In the genomic region with DNA sequence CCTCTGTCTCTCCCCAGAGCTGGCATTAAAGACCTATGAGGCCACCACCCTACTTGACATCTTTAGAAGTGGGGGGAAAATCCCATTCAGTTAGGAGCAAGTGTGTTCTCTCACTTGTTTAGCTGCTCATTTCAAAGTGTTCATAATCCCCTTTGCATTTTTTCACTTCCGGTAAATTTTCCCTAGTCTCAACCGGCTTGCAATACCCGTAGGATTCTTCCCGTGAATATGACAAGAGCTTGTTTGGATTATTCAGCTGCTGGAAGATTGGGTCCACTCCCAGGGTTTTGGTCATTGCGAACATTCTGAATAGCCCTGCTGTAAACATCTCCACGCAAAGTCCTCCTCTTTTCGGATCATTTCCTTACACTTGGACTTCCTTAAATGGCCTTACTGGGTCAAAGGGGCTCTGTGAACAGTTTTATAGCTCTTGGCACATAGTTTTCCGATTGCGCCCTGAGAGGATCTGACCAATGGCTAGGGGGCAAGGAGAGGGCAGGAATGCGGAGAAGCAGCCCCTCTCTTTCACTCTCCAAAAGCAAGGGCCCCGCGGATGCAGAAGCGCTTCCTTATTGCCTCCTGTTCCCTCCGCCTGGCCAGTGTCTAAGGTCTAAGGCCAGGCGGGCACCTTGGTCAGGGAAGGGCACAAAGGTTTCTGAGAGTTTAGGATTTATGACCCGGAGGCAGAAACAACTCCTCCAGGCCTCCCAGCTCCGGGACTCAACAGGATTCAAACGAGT, we compare ENCODE assay signal across 8 mouse cellular contexts. TPM values are rescaled to one million over a fixed set of nuclear protein-coding genes. Genes with fewer than 3 reads are reported as not detected.
DNase-seq lines count a peak whose midpoint lies in the region; ATAC-seq and TF ChIP-seq lines count a peak whose summit lies in the region.

No protein-coding gene starts in this region.

- no peak for TF ChIP-seq CTCF in heart, adult 2 months (IDR thresholded peaks at IDR 0.05)

- H3K79me2 ChIP-seq in heart, adult 2 months (replicated peaks; ENCODE audit: control insufficient read depth, insufficient read depth, low read length), result no peaks in the 10 kb centered on the region

- in situ Hi-C loops in ES-E14 (cut with MboI; ENCODE audit: low sequenced_read_pairs in 2 of 2, unreplicated experiment in 2 of 2), result no loop called here

- peak overlapping the region; percentile 95 for H3K27ac ChIP-seq in heart, adult 2 months
- H3K27ac ChIP-seq in ES-E14 (ENCODE audit: insufficient read depth, low read depth, low read length, poor library complexity, severe bottlenecking), result peak overlapping the region; percentile 89
- peak overlapping the region; percentile 92 for H3K27ac ChIP-seq in liver, embryonic 13.5 days
- peak overlapping the region; percentile 91 for H3K27ac ChIP-seq in neural tube, embryonic 11.5 days (ENCODE audit: low read depth, low read length)

- peak; percentile 69 for ATAC-seq in granulocyte monocyte progenitor cell, adult 5-6 weeks (replicated peaks; ENCODE audit: poor library complexity, severe bottlenecking)
- ATAC-seq in liver, embryonic 13.5 days (ENCODE audit: low read depth), result no peak
- no peak for ATAC-seq in neural tube, embryonic 11.5 days (ENCODE audit: insufficient read depth, low FRiP score, low TSS enrichment)

- peak overlapping the region; percentile 94 for H3K9ac ChIP-seq in heart, adult 2 months (ENCODE audit: low read depth, low read length)
- peak overlapping the region; percentile 95 for H3K9ac ChIP-seq in ES-E14 (ENCODE audit: insufficient read depth, low read depth, low read length, poor library complexity, severe bottlenecking)
- peak overlapping the region; percentile 97 for H3K9ac ChIP-seq in liver, embryonic 13.5 days
- peak overlapping the region; percentile 91 for H3K9ac ChIP-seq in neural tube, embryonic 11.5 days (ENCODE audit: low read length)

- H3K4me3 ChIP-seq in heart, adult 2 months, result peak overlapping the region; percentile 53
- peak overlapping the region; percentile 92 to 95 for H3K4me3 ChIP-seq in ES-E14 (ENCODE audit: insufficient read depth in 1 of 2, low read depth in 1 of 2, low read length in 2 of 2, poor library complexity in 1 of 2, severe bottlenecking in 1 of 2)
- H3K4me3 ChIP-seq in liver, embryonic 13.5 days (replicated peaks), result peak overlapping the region; percentile 98
- H3K4me3 ChIP-seq in neural tube, embryonic 11.5 days (ENCODE audit: low read depth, low read length), result peak overlapping the region; percentile 87

- no peak for DNase-seq in heart, adult 2 months
- DNase-seq in heart, postnatal 4 days, result no peak
- DNase-seq in ES-E14 (ENCODE audit: low read depth, low spot score), result no peak
- DNase-seq in liver, embryonic 13.5 days, result no peak
- no peak for DNase-seq in neural tube, embryonic 11.5 days (ENCODE audit: low spot score)
- DNase-seq in yolk sac, embryonic 10.5 days (ENCODE audit: low spot score), result no peak
- no peak for DNase-seq in gastrocnemius, postnatal 4 days (ENCODE audit: low spot score in 2 of 2)

- no peaks in the 10 kb centered on the region for H3K9me3 ChIP-seq in ES-E14 (ENCODE audit: control insufficient read depth, insufficient read depth, low read depth, low read length)
- no peaks in the 10 kb centered on the region for H3K9me3 ChIP-seq in liver, embryonic 13.5 days (replicated peaks)
- no peaks in the 10 kb centered on the region for H3K9me3 ChIP-seq in neural tube, embryonic 11.5 days (ENCODE audit: control insufficient read depth, low read length)

- TF ChIP-seq POLR2A in heart, adult 2 months (IDR thresholded peaks at IDR 0.05; ENCODE audit: insufficient read depth, low read depth, low read length), result no peak

- intact Hi-C loops in heart, adult 2 months (cut with DNase I), result loop anchor here (2.0 kb wide), 2 partner anchors 19 to 57 kb away; no protein-coding TSS in a partner anchor

- no peak for TF ChIP-seq EP300 in heart, adult 2 months (IDR thresholded peaks at IDR 0.05; ENCODE audit: insufficient read depth, low read depth, low read length)

- peaks cover 7% of the 10 kb centered on the region for H3K4me1 ChIP-seq in heart, adult 2 months (ENCODE audit: control insufficient read depth, insufficient read depth, low read length)
- H3K4me1 ChIP-seq in ES-E14 (ENCODE audit: control insufficient read depth in 2 of 2, insufficient read depth in 2 of 2, low read length in 2 of 2, poor library complexity in 1 of 2), result peaks cover 3 to 20% of the 10 kb centered on the region in 2 experiments; a peak in 3 of 4 replicates
- H3K4me1 ChIP-seq in liver, embryonic 13.5 days (replicated peaks), result peaks cover 46% of the 10 kb centered on the region
- 0 out of 2 replicates have a peak, but pooled peaks cover 2% of the 10 kb centered on the region for H3K4me1 ChIP-seq in neural tube, embryonic 11.5 days (ENCODE audit: control insufficient read depth, insufficient read depth, low read length)

- H3K36me3 ChIP-seq in heart, adult 2 months (ENCODE audit: control insufficient read depth, insufficient read depth, low read length), result peaks cover 6% of the 10 kb centered on the region
- no peaks in the 10 kb centered on the region for H3K36me3 ChIP-seq in ES-E14 (ENCODE audit: control insufficient read depth, insufficient read depth, low read length, poor library complexity, severe bottlenecking)
- no peaks in the 10 kb centered on the region for H3K36me3 ChIP-seq in liver, embryonic 13.5 days
- no peaks in the 10 kb centered on the region for H3K36me3 ChIP-seq in neural tube, embryonic 11.5 days (ENCODE audit: control insufficient read depth, insufficient read depth, low read length)

- no peaks in the 10 kb centered on the region for H3K27me3 ChIP-seq in heart, adult 2 months (ENCODE audit: control insufficient read depth, insufficient read depth, low read length)
- H3K27me3 ChIP-seq in liver, embryonic 13.5 days, result peaks cover 5% of the 10 kb centered on the region; the same call in 1 of the 2 replicates
- H3K27me3 ChIP-seq in neural tube, embryonic 11.5 days (ENCODE audit: control insufficient read depth, insufficient read depth, low read length), result no peaks in the 10 kb centered on the region

- WGBS in heart, adult 2 months, result 10% methylated on average over 18 of the region's 18 CpGs
- WGBS in liver, embryonic 13.5 days (ENCODE audit: insufficient replicate concordance), result 6% methylated on average over 18 of the region's 18 CpGs
- 2% methylated on average over 18 of the region's 18 CpGs for WGBS in neural tube, embryonic 11.5 days

- peak overlapping the region; percentile 92 for H3K4me2 ChIP-seq in liver, embryonic 13.5 days
- H3K4me2 ChIP-seq in neural tube, embryonic 11.5 days (ENCODE audit: low read depth), result peak overlapping the region; percentile 86

TF ChIP-seq in ES-E14, 5 proteins besides CTCF, POLR2A, EP300 and RAD21:
- TF ChIP-seq ZNF384 (IDR thresholded peaks at IDR 0.05; ENCODE audit: low read depth, low read length), result no peak
- TF ChIP-seq HCFC1 (IDR thresholded peaks at IDR 0.05; ENCODE audit: borderline replicate concordance, insufficient read depth, low read length), result no peak
- TF ChIP-seq CHD2 (IDR thresholded peaks at IDR 0.05; ENCODE audit: low read depth, low read length), result no peak
- no peak for TF ChIP-seq MAFK (IDR thresholded peaks at IDR 0.05; ENCODE audit: insufficient read depth, low read depth, low read length)
- TF ChIP-seq ZC3H11A (IDR thresholded peaks at IDR 0.05; ENCODE audit: borderline replicate concordance, low read depth, low read length), result no peak

RNA-seq across cellular contexts. Expression of a gene that starts 0.9 kb away (rescaled TPM):
- total RNA-seq in heart, adult 2 months (2021), result 10 to 100 TPM; 78.0 to 80.2 TPM
- polyA plus RNA-seq in heart, adult 2 months (2012; rRNA removed), result 11.2 and 27.6 TPM in 2 replicates
- 10 to 100 TPM; 93.4 to 98.4 TPM for total RNA-seq in heart, postnatal 4 days (2021)
- 37.3 and 44.5 TPM in 2 replicates for total RNA-seq in ES-E14 (2012; rRNA removed)
- 43.1 and 49.4 TPM in 2 replicates for total RNA-seq in granulocyte monocyte progenitor cell, adult 5-6 weeks (2014; fragmentation: Nextera tagmentation)
- 65.1 and 65.9 TPM in 2 replicates for total RNA-seq in granulocyte monocyte progenitor cell, adult 5-6 weeks (2017)
- polyA plus RNA-seq in liver, embryonic 13.5 days (2015; fragmentation: Nextera tagmentation; extraction: Ambion mirVana), result 7.0 and 7.7 TPM in 2 replicates
- 14.8 and 15.0 TPM in 2 replicates for polyA plus RNA-seq in neural tube, embryonic 11.5 days (2014; fragmentation: Nextera tagmentation; extraction: Ambion mirVana)
- 100 to 1,000 TPM; 122 to 125 TPM for total RNA-seq in gastrocnemius, postnatal 4 days (2021)
